Mouse (Mus musculus): Measurements from ENCODE around the gene Kifap3. TPM values are rescaled to one million over a fixed set of nuclear protein-coding genes. Genes with fewer than 3 reads are reported as not detected.

Kifap3 gene
- polyA plus RNA-seq, 1 experiment from 2014 or later = 146 TPM

GRCm38 (mm10) chr1:163861538-163861937 lies 82.2 kb downstream of the Kifap3 start:
- no peak overlapping the region for H3K4me2 ChIP-seq (ENCODE audit: low read length)
- no peak for DNase-seq
- no peaks in the 10 kb centered on the region for H3K27me3 ChIP-seq (ENCODE audit: control insufficient read depth, insufficient read depth, low read length)
- no peaks in the 10 kb centered on the region for H3K4me1 ChIP-seq (ENCODE audit: control insufficient read depth, insufficient read depth, low read length)
- no peak overlapping the region for H3K9ac ChIP-seq (replicated peaks; ENCODE audit: low read length)
- no peak for ATAC-seq (ENCODE audit: low FRiP score, low TSS enrichment)
- H3K27ac ChIP-seq (replicated peaks; ENCODE audit: low read depth, low read length) = no peak overlapping the region
- no peaks in the 10 kb centered on the region for H3K9me3 ChIP-seq (ENCODE audit: control insufficient read depth, low read length)
- peaks cover 59% of the 10 kb centered on the region for H3K36me3 ChIP-seq (ENCODE audit: control insufficient read depth, insufficient read depth, low read length)
- no peak overlapping the region for H3K4me3 ChIP-seq (replicated peaks; ENCODE audit: low read depth, low read length)

- Histone ChIP-seq H3K4me1 (ENCODE audit: control insufficient read depth, insufficient read depth, low read length) (no peaks in the 10 kb centered on the region), H3K4me3 (replicated peaks; ENCODE audit: low read depth, low read length) (no peak overlapping the region), H3K9me3 (ENCODE audit: control insufficient read depth, low read length) (no peaks in the 10 kb centered on the region), H3K27me3 (ENCODE audit: control insufficient read depth, insufficient read depth, low read length) (no peaks in the 10 kb centered on the region), H3K27ac (replicated peaks; ENCODE audit: low read depth, low read length) (no peak overlapping the region), H3K4me2 (ENCODE audit: low read length) (no peak overlapping the region), H3K36me3 (ENCODE audit: control insufficient read depth, insufficient read depth, low read length) (peaks cover 17% of the 10 kb centered on the region; the same call in 1 of the 2 replicates), H3K9ac (replicated peaks; ENCODE audit: low read length) (no peak overlapping the region)
- ATAC-seq (ENCODE audit: low FRiP score, low TSS enrichment) (no peak), DNase-seq (no peak)
- WGBS = 90% methylated on average over 3 of the region's 3 CpGs
These were observed 93.8 kb downstream of the Kifap3 start for GRCm38 (mm10) chr1:163873158-163873557.

GRCm38 (mm10) chr1:163889629-163890028 lies 110.2 kb downstream of the Kifap3 start:
- Histone ChIP-seq H3K36me3 (ENCODE audit: control insufficient read depth, insufficient read depth, low read length) (peaks cover 12% of the 10 kb centered on the region), H3K27ac (replicated peaks; ENCODE audit: low read depth, low read length) (no peak overlapping the region), H3K9ac (replicated peaks; ENCODE audit: low read length) (no peak overlapping the region), H3K9me3 (ENCODE audit: control insufficient read depth, low read length) (no peaks in the 10 kb centered on the region), H3K4me3 (replicated peaks; ENCODE audit: low read depth, low read length) (no peak overlapping the region), H3K4me2 (ENCODE audit: low read length) (no peak overlapping the region), H3K27me3 (ENCODE audit: control insufficient read depth, insufficient read depth, low read length) (no peaks in the 10 kb centered on the region), H3K4me1 (ENCODE audit: control insufficient read depth, insufficient read depth, low read length) (no peaks in the 10 kb centered on the region)
- ATAC-seq (ENCODE audit: low FRiP score, low TSS enrichment) (no peak), DNase-seq (no peak)

GRCm38 (mm10) chr1:163893294-163893693 lies 113.9 kb downstream of the Kifap3 start:
- Histone ChIP-seq H3K27me3 (ENCODE audit: control insufficient read depth, insufficient read depth, low read length) (no peaks in the 10 kb centered on the region), H3K4me2 (ENCODE audit: low read length) (no peak overlapping the region), H3K27ac (replicated peaks; ENCODE audit: low read depth, low read length) (no peak overlapping the region), H3K36me3 (ENCODE audit: control insufficient read depth, insufficient read depth, low read length) (peaks cover 6% of the 10 kb centered on the region), H3K4me1 (ENCODE audit: control insufficient read depth, insufficient read depth, low read length) (no peaks in the 10 kb centered on the region), H3K4me3 (replicated peaks; ENCODE audit: low read depth, low read length) (no peak overlapping the region), H3K9ac (replicated peaks; ENCODE audit: low read length) (no peak overlapping the region), H3K9me3 (ENCODE audit: control insufficient read depth, low read length) (no peaks in the 10 kb centered on the region)
- no peak for DNase-seq
- 52% methylated on average over 5 of the region's 5 CpGs for WGBS
- ATAC-seq (ENCODE audit: low FRiP score, low TSS enrichment) = no peak

GRCm38 (mm10) chr1:163893774-163894527 lies 114.6 kb downstream of the Kifap3 start:
- no peak overlapping the region for H3K27ac ChIP-seq (replicated peaks; ENCODE audit: low read depth, low read length)
- ATAC-seq (ENCODE audit: low FRiP score, low TSS enrichment) = no peak
- DNase-seq = peak; percentile 43
- H3K27me3 ChIP-seq (ENCODE audit: control insufficient read depth, insufficient read depth, low read length) = no peaks in the 10 kb centered on the region
- no peak overlapping the region for H3K4me2 ChIP-seq (ENCODE audit: low read length)
- no peak overlapping the region for H3K4me3 ChIP-seq (replicated peaks; ENCODE audit: low read depth, low read length)
- peaks cover 6% of the 10 kb centered on the region for H3K36me3 ChIP-seq (ENCODE audit: control insufficient read depth, insufficient read depth, low read length)
- no peaks in the 10 kb centered on the region for H3K9me3 ChIP-seq (ENCODE audit: control insufficient read depth, low read length)
- no peak overlapping the region for H3K9ac ChIP-seq (replicated peaks; ENCODE audit: low read length)
- 70% methylated on average over 11 of the region's 11 CpGs for WGBS
- H3K4me1 ChIP-seq (ENCODE audit: control insufficient read depth, insufficient read depth, low read length) = no peaks in the 10 kb centered on the region

GRCm38 (mm10) chr1:163898291-163898764 lies 118.9 kb downstream of the Kifap3 start:
- Histone ChIP-seq H3K4me3 (replicated peaks; ENCODE audit: low read depth, low read length) (no peak overlapping the region), H3K9me3 (ENCODE audit: control insufficient read depth, low read length) (no peaks in the 10 kb centered on the region), H3K36me3 (ENCODE audit: control insufficient read depth, insufficient read depth, low read length) (no peaks in the 10 kb centered on the region), H3K9ac (replicated peaks; ENCODE audit: low read length) (no peak overlapping the region), H3K4me2 (ENCODE audit: low read length) (no peak overlapping the region), H3K4me1 (ENCODE audit: control insufficient read depth, insufficient read depth, low read length) (no peaks in the 10 kb centered on the region), H3K27ac (replicated peaks; ENCODE audit: low read depth, low read length) (no peak overlapping the region), H3K27me3 (ENCODE audit: control insufficient read depth, insufficient read depth, low read length) (no peaks in the 10 kb centered on the region)
- ATAC-seq (ENCODE audit: low FRiP score, low TSS enrichment) = no peak
- DNase-seq = no peak
- 81% methylated on average over 5 of the region's 5 CpGs for WGBS

- Histone ChIP-seq H3K27ac (replicated peaks; ENCODE audit: low read depth, low read length) (no peak overlapping the region), H3K4me3 (replicated peaks; ENCODE audit: low read depth, low read length) (no peak overlapping the region), H3K27me3 (ENCODE audit: control insufficient read depth, insufficient read depth, low read length) (no peaks in the 10 kb centered on the region), H3K9ac (replicated peaks; ENCODE audit: low read length) (no peak overlapping the region), H3K36me3 (ENCODE audit: control insufficient read depth, insufficient read depth, low read length) (no peaks in the 10 kb centered on the region), H3K4me1 (ENCODE audit: control insufficient read depth, insufficient read depth, low read length) (no peaks in the 10 kb centered on the region), H3K9me3 (ENCODE audit: control insufficient read depth, low read length) (no peaks in the 10 kb centered on the region), H3K4me2 (ENCODE audit: low read length) (no peak overlapping the region)
- ATAC-seq (ENCODE audit: low FRiP score, low TSS enrichment) (no peak), DNase-seq (no peak)
- WGBS = 92% methylated on average over 2 of the region's 2 CpGs
These were observed 120.2 kb downstream of the Kifap3 start for GRCm38 (mm10) chr1:163899575-163899974.

- DNase-seq (no peak), ATAC-seq (ENCODE audit: low FRiP score, low TSS enrichment) (no peak)
- Histone ChIP-seq H3K4me3 (replicated peaks; ENCODE audit: low read depth, low read length) (no peak overlapping the region), H3K4me2 (ENCODE audit: low read length) (no peak overlapping the region), H3K36me3 (ENCODE audit: control insufficient read depth, insufficient read depth, low read length) (no peaks in the 10 kb centered on the region), H3K4me1 (ENCODE audit: control insufficient read depth, insufficient read depth, low read length) (no peaks in the 10 kb centered on the region), H3K27ac (replicated peaks; ENCODE audit: low read depth, low read length) (no peak overlapping the region), H3K27me3 (ENCODE audit: control insufficient read depth, insufficient read depth, low read length) (no peaks in the 10 kb centered on the region), H3K9ac (replicated peaks; ENCODE audit: low read length) (no peak overlapping the region), H3K9me3 (ENCODE audit: control insufficient read depth, low read length) (no peaks in the 10 kb centered on the region)
- 93% methylated on average over 2 of the region's 2 CpGs for WGBS
These were observed 120.8 kb downstream of the Kifap3 start for GRCm38 (mm10) chr1:163900168-163900567.

GRCm38 (mm10) chr1:163903411-163903810 lies 124.0 kb downstream of the Kifap3 start:
- H3K9ac ChIP-seq (replicated peaks; ENCODE audit: low read length) = no peak overlapping the region
- H3K4me1 ChIP-seq (ENCODE audit: control insufficient read depth, insufficient read depth, low read length) = no peaks in the 10 kb centered on the region
- no peak for ATAC-seq (ENCODE audit: low FRiP score, low TSS enrichment)
- H3K4me3 ChIP-seq (replicated peaks; ENCODE audit: low read depth, low read length) = no peak overlapping the region
- 93% methylated on average over 3 of the region's 3 CpGs for WGBS
- H3K27ac ChIP-seq (replicated peaks; ENCODE audit: low read depth, low read length) = no peak overlapping the region
- H3K27me3 ChIP-seq (ENCODE audit: control insufficient read depth, insufficient read depth, low read length) = no peaks in the 10 kb centered on the region
- DNase-seq = no peak
- no peaks in the 10 kb centered on the region for H3K9me3 ChIP-seq (ENCODE audit: control insufficient read depth, low read length)
- H3K36me3 ChIP-seq (ENCODE audit: control insufficient read depth, insufficient read depth, low read length) = no peaks in the 10 kb centered on the region
- H3K4me2 ChIP-seq (ENCODE audit: low read length) = no peak overlapping the region

All from midbrain, embryonic 14.5 days (tissue).